Comparison of ENCODE assay signal across 29 mouse cellular contexts in the genomic region with DNA sequence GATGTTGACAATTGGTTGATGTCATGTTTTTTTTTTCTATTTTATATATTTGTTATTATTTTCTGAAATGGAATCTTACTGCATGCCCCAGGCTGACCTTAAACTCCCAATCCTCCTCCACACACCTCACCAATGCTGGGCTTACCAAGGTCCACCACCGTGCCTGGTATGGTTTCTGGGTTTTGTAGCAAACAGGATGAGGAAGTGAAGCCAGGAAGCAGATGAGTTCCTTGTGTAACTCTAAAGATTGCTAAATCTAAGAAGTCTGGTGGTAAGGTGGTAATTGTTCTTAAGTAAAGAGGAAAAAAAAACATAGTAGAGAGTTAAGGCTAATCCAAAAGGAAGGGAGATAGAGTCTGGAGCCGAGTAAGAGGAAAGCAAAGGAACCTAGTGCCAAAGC. TPM values are rescaled to one million over a fixed set of nuclear protein-coding genes. Genes with fewer than 3 reads are reported as not detected.
DNase-seq lines count a peak whose midpoint lies in the region; ATAC-seq and TF ChIP-seq lines count a peak whose summit lies in the region.
"Had no signal": no experiment of that assay in that cellular context is flagged by ENCODE, and none has a peak within 500 bp of the region (broad histone marks: within the 10 kb centered on the region; RNA-seq: fewer than 3 reads in every experiment).

No protein-coding gene starts in this region.

- H3K9me3 ChIP-seq in heart, embryonic 13.5 days, result no peaks in the 10 kb centered on the region
- H3K9me3 ChIP-seq: embryonic facial prominence, embryonic 15.5 days; forebrain, embryonic 10.5 days; heart, embryonic 15.5 days; hindbrain, embryonic 12.5 days had no signal

- no peak for TF ChIP-seq POLR2A in spleen, adult 2 months (IDR thresholded peaks at IDR 0.05; ENCODE audit: low read depth, low read length)

- H3K27ac ChIP-seq in heart, embryonic 13.5 days (replicated peaks), result peak overlapping the region; percentile 53; the same call in 1 of the 2 replicates
- peak overlapping the region; percentile 35; the same call in 1 of the 2 replicates for H3K27ac ChIP-seq in spleen, adult 2 months (ENCODE audit: insufficient read depth, low read length)
- H3K27ac ChIP-seq: embryonic facial prominence, embryonic 15.5 days; forebrain, embryonic 10.5 days; heart, adult 2 months; hindbrain, embryonic 12.5 days had no signal

- H3K4me3 ChIP-seq in heart, embryonic 13.5 days, result no peak overlapping the region
- no peak overlapping the region for H3K4me3 ChIP-seq in spleen, adult 2 months (ENCODE audit: extremely low read depth, insufficient read depth, insufficient read length)
- H3K4me3 ChIP-seq: embryonic facial prominence, embryonic 15.5 days; erythroblast, embryonic 14.5 days; forebrain, embryonic 10.5 days; heart, adult 2 months; heart, embryonic 15.5 days; hindbrain, embryonic 12.5 days had no signal

- H3K27me3 ChIP-seq in heart, embryonic 13.5 days (replicated peaks), result no peaks in the 10 kb centered on the region
- no peaks in the 10 kb centered on the region for H3K27me3 ChIP-seq in spleen, adult 2 months (ENCODE audit: control insufficient read depth, insufficient read depth, low read length)
- H3K27me3 ChIP-seq in splenic B cell, adult 2 months (ENCODE audit: control insufficient read depth, insufficient read depth, low read length, poor library complexity, severe bottlenecking), result no peaks in the 10 kb centered on the region
- H3K27me3 ChIP-seq: CH12.LX; embryonic facial prominence, embryonic 15.5 days; heart, embryonic 15.5 days; hindbrain, embryonic 12.5 days had no signal

- TF ChIP-seq CTCF in spleen, adult 2 months (IDR thresholded peaks at IDR 0.05; ENCODE audit: extremely low read depth, insufficient read depth, insufficient read length, insufficient replicate concordance), result no peak

- H3K9ac ChIP-seq in heart, embryonic 13.5 days, result no peak overlapping the region
- H3K9ac ChIP-seq: embryonic facial prominence, embryonic 15.5 days; heart, embryonic 15.5 days; hindbrain, embryonic 12.5 days had no signal

- H3K36me3 ChIP-seq in heart, embryonic 13.5 days, result no peaks in the 10 kb centered on the region
- no peaks in the 10 kb centered on the region for H3K36me3 ChIP-seq in spleen, adult 2 months (ENCODE audit: control insufficient read depth, insufficient read depth, low read length)
- H3K36me3 ChIP-seq in splenic B cell, adult 2 months (ENCODE audit: control insufficient read depth, insufficient read depth, low read length, poor library complexity, severe bottlenecking), result no peaks in the 10 kb centered on the region
- H3K36me3 ChIP-seq: embryonic facial prominence, embryonic 15.5 days; forebrain, embryonic 10.5 days; heart, embryonic 15.5 days; hindbrain, embryonic 12.5 days had no signal

- whole genome bisulfite sequencing in heart, embryonic 13.5 days, result 47% methylated on average over 2 of the region's 2 CpGs
- 23% methylated on average over 2 of the region's 2 CpGs for WGBS in spleen, adult 2 months

- no peak overlapping the region for H3K4me2 ChIP-seq in heart, embryonic 13.5 days
- H3K4me2 ChIP-seq: embryonic facial prominence, embryonic 15.5 days; heart, embryonic 15.5 days; hindbrain, embryonic 12.5 days had no signal

- peaks cover 7% of the 10 kb centered on the region for H3K4me1 ChIP-seq in heart, embryonic 13.5 days
- no peaks in the 10 kb centered on the region; the same call in 1 of the 2 replicates for H3K4me1 ChIP-seq in spleen, adult 2 months (ENCODE audit: control insufficient read depth, insufficient read depth, insufficient read length)
- H3K4me1 ChIP-seq: embryonic facial prominence, embryonic 15.5 days; hindbrain, embryonic 12.5 days had no signal

- no peak for ATAC-seq in heart, embryonic 13.5 days (ENCODE audit: extremely low read depth, insufficient number of reproducible peaks, low FRiP score, low TSS enrichment)
- peak; percentile 99 for ATAC-seq in megakaryocyte, adult 5-6 weeks (ENCODE audit: poor library complexity, severe bottlenecking)
- ATAC-seq: activated CD4-positive, CD25-positive, alpha-beta regulatory T cell, adult 4 months; forebrain, embryonic 14.5 days; hindbrain, embryonic 16.5 days; inflammation-experienced regulatory T-cells, adult 6 months; Patski had no signal

- DNase-seq in heart, adult 8-10 months (ENCODE audit: low spot score), result no peak
- DNase-seq in spleen, adult 2 months (ENCODE audit: low read depth in 1 of 2, low spot score in 2 of 2), result no peak
- no peak for DNase-seq in spleen, postnatal 14 days (ENCODE audit: low spot score in 2 of 2)
- DNase-seq in splenic B cell, adult 2 months (ENCODE audit: low read depth, low spot score), result peak; percentile 6
- DNase-seq in gastrocnemius, postnatal 10 days, result no peak
- no peak for DNase-seq in layer of hippocampus, postnatal 10 days (ENCODE audit: low spot score in 2 of 2)
- DNase-seq: cerebellum, adult 2 months; cerebellum, postnatal 10 days; embryo, embryonic 11 days had no signal

RNA-seq across cellular contexts. Expression of a gene that starts 47.3 kb away (rescaled TPM):
- not detected in 2 replicates for polyA plus RNA-seq in heart, embryonic 13.5 days (2015; fragmentation: Nextera tagmentation; extraction: Ambion mirVana)
- not detected for total RNA-seq in heart, adult 8-10 months (2022)
- not detected in 2 replicates for polyA plus RNA-seq in spleen, adult 2 months (2012; rRNA removed)
- not detected in 2 replicates for total RNA-seq in megakaryocyte, adult 5-6 weeks (2015)
- total RNA-seq in megakaryocyte, adult 5-6 weeks (2017), result not detected in 2 replicates
- total RNA-seq in gastrocnemius, postnatal 10 days (2021), result not detected
- not detected for total RNA-seq in layer of hippocampus, postnatal 10 days (2021)
- total RNA-seq: adrenal gland, adult 18-20 months; adrenal gland, postnatal 14 days; CH12.LX; gastrocnemius, adult 8-10 months; gastrocnemius, postnatal 4 days; heart, adult 2 months; heart, postnatal 36 days had no signal
- polyA plus RNA-seq: activated CD4-positive, CD25-positive, alpha-beta regulatory T cell, adult 4 months; cerebellum, adult 2 months; embryonic facial prominence, embryonic 11.5 days; embryonic facial prominence, embryonic 15.5 days; erythroblast, embryonic 14.5 days; forebrain, embryonic 10.5 days; forebrain, embryonic 14.5 days; heart, adult 2 months; heart, embryonic 15.5 days; hindbrain, embryonic 12.5 days; hindbrain, embryonic 16.5 days; inflammation-experienced regulatory T-cells, adult 6 months; Patski had no signal

RNA-seq across cellular contexts. Expression of a gene that starts 49.7 kb away (rescaled TPM):
- 45.3 and 55.7 TPM in 2 replicates for polyA plus RNA-seq in heart, embryonic 13.5 days (2015; fragmentation: Nextera tagmentation; extraction: Ambion mirVana)
- 10 to 100 TPM; 33.2 to 39.2 (median 37.2) TPM for total RNA-seq in heart, adult 8-10 months (2022)
- 0.31 and 0.70 TPM in 2 replicates for polyA plus RNA-seq in spleen, adult 2 months (2012; rRNA removed)
- 37.9 and 40.4 TPM in 2 replicates for total RNA-seq in megakaryocyte, adult 5-6 weeks (2015)
- 27.2 and 32.6 TPM in 2 replicates for total RNA-seq in megakaryocyte, adult 5-6 weeks (2017)
- total RNA-seq in gastrocnemius, postnatal 10 days (2021), result 10 to 100 TPM; 40.3 to 41.3 TPM
- total RNA-seq in layer of hippocampus, postnatal 10 days (2021), result 10 to 100 TPM; 12.7 to 15.1 TPM

RNA-seq across cellular contexts. Expression of a gene that starts 51.0 kb away (rescaled TPM):
- 21.1 and 23.8 TPM in 2 replicates for polyA plus RNA-seq in heart, embryonic 13.5 days (2015; fragmentation: Nextera tagmentation; extraction: Ambion mirVana)
- 1 to 10 TPM; 1.9 to 4.8 (median 3.3) TPM for total RNA-seq in heart, adult 8-10 months (2022)
- polyA plus RNA-seq in spleen, adult 2 months (2012; rRNA removed), result 3.1 and 3.2 TPM in 2 replicates
- total RNA-seq in megakaryocyte, adult 5-6 weeks (2015), result 13.6 and 15.2 TPM in 2 replicates
- total RNA-seq in megakaryocyte, adult 5-6 weeks (2017), result 5.6 and 5.8 TPM in 2 replicates
- total RNA-seq in gastrocnemius, postnatal 10 days (2021), result 1 to 10 TPM; 3.2 to 5.8 TPM
- 1 to 10 TPM; 2.6 to 3.4 TPM for total RNA-seq in layer of hippocampus, postnatal 10 days (2021)
